11 mouse cellular contexts compared by ENCODE assay signal in the genomic region with DNA sequence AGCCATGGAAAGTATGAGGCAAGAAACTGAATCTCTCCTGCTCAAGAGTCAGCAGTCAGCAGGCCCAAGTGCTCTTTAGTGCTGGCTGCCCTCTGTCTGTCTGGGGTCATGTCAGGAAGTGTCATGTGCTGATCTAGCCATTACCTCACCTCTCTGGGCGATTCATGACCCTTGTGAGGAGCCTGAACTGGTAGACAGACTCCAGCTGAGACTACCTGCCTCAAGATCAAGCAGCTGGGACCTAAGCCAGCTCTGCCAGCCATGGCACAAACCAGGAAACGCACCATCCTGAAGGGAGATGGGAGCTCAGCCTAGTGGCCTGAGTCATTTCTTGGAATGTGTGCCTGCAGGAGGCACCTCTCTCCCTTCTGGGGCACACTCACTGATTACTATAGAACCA.
DNase-seq lines count a peak whose midpoint lies in the region; ATAC-seq lines count a peak whose summit lies in the region.
"Had no signal": no experiment of that assay in that cellular context is flagged by ENCODE, and none has a peak within 500 bp of the region (broad histone marks: within the 10 kb centered on the region; RNA-seq: fewer than 3 reads in every experiment).

No protein-coding gene starts in this region.

- WGBS in limb, embryonic 13.5 days = 35% methylated on average over 2 of the region's 2 CpGs
- WGBS in limb, embryonic 10.5 days = 49% methylated on average over 2 of the region's 2 CpGs
- 33% methylated on average over 2 of the region's 2 CpGs for WGBS in hindbrain, embryonic 14.5 days

- ATAC-seq in limb, embryonic 13.5 days (ENCODE audit: low FRiP score, low read depth) = peak; percentile 52; the same call in 1 of the 2 replicates
- no peak for ATAC-seq in hindbrain, embryonic 14.5 days (ENCODE audit: low FRiP score)
- ATAC-seq: hindbrain, embryonic 16.5 days had no signal

- peaks cover 29% of the 10 kb centered on the region for H3K4me1 ChIP-seq in limb, embryonic 13.5 days
- peaks cover 13% of the 10 kb centered on the region; the same call in 1 of the 2 replicates for H3K4me1 ChIP-seq in limb, embryonic 10.5 days
- peaks cover 7% of the 10 kb centered on the region; the same call in 1 of the 2 replicates for H3K4me1 ChIP-seq in hindbrain, embryonic 14.5 days (replicated peaks; ENCODE audit: control insufficient read depth, insufficient read depth, low read length)
- H3K4me1 ChIP-seq: liver, embryonic 15.5 days had no signal

- H3K27ac ChIP-seq in limb, embryonic 13.5 days = no peak overlapping the region; the same call in 1 of the 2 replicates
- H3K27ac ChIP-seq in limb, embryonic 10.5 days = no peak overlapping the region
- H3K27ac ChIP-seq in hindbrain, embryonic 14.5 days = no peak overlapping the region
- H3K27ac ChIP-seq: liver, embryonic 15.5 days had no signal

- no peaks in the 10 kb centered on the region for H3K36me3 ChIP-seq in limb, embryonic 13.5 days
- no peaks in the 10 kb centered on the region for H3K36me3 ChIP-seq in limb, embryonic 10.5 days
- H3K36me3 ChIP-seq in hindbrain, embryonic 14.5 days (replicated peaks; ENCODE audit: control insufficient read depth, insufficient read depth) = no peaks in the 10 kb centered on the region
- H3K36me3 ChIP-seq: liver, embryonic 15.5 days had no signal

- no peaks in the 10 kb centered on the region for H3K27me3 ChIP-seq in limb, embryonic 13.5 days
- H3K27me3 ChIP-seq in limb, embryonic 10.5 days (ENCODE audit: low read depth, poor library complexity, severe bottlenecking) = no peaks in the 10 kb centered on the region
- no peaks in the 10 kb centered on the region for H3K27me3 ChIP-seq in hindbrain, embryonic 14.5 days (ENCODE audit: control insufficient read depth, insufficient read depth, low read length)
- H3K27me3 ChIP-seq: liver, embryonic 15.5 days had no signal

- no peak overlapping the region for H3K4me2 ChIP-seq in limb, embryonic 13.5 days (replicated peaks)
- no peak overlapping the region for H3K4me2 ChIP-seq in hindbrain, embryonic 14.5 days (replicated peaks)
- H3K4me2 ChIP-seq: liver, embryonic 15.5 days had no signal

- no peak overlapping the region for H3K9ac ChIP-seq in limb, embryonic 13.5 days
- H3K9ac ChIP-seq in hindbrain, embryonic 14.5 days = no peak overlapping the region
- H3K9ac ChIP-seq: liver, embryonic 15.5 days had no signal

- H3K9me3 ChIP-seq in limb, embryonic 13.5 days = no peaks in the 10 kb centered on the region
- H3K9me3 ChIP-seq in limb, embryonic 10.5 days (replicated peaks) = no peaks in the 10 kb centered on the region
- no peaks in the 10 kb centered on the region for H3K9me3 ChIP-seq in hindbrain, embryonic 14.5 days (ENCODE audit: control insufficient read depth, low read length)
- H3K9me3 ChIP-seq: liver, embryonic 15.5 days had no signal

- no peak overlapping the region for H3K4me3 ChIP-seq in limb, embryonic 13.5 days
- H3K4me3 ChIP-seq in limb, embryonic 10.5 days = no peak overlapping the region
- H3K4me3 ChIP-seq in hindbrain, embryonic 14.5 days (replicated peaks; ENCODE audit: low read length) = no peak overlapping the region
- H3K4me3 ChIP-seq: erythroblast, embryonic 14.5 days; liver, embryonic 15.5 days had no signal

- DNase-seq in limb, embryonic 10.5 days (ENCODE audit: low spot score) = no peak
- peak; percentile 6 for DNase-seq in embryo, embryonic 9.5 days (ENCODE audit: extremely low spot score)
- DNase-seq in kidney, postnatal 14 days = peak; percentile 59
- peak; percentile 69 for DNase-seq in skeletal muscle tissue, adult 2 months (ENCODE audit: low read depth, low spot score)
- no peak for DNase-seq in hindbrain, embryonic 14.5 days (ENCODE audit: low spot score)
- DNase-seq in B cell, adult 2 months = no peak
- DNase-seq in cerebellum, postnatal 4 days (ENCODE audit: low spot score in 2 of 2) = no peak

Comparison
In these comparisons a context has a peak if more than half of its experiments do, and no peak if none do; other contexts are left out.
1. DNase-seq: peak in embryo, embryonic 9.5 days (single experiment), kidney, postnatal 14 days (single experiment) and skeletal muscle tissue, adult 2 months (single experiment); none in limb, embryonic 10.5 days (single experiment), hindbrain, embryonic 14.5 days (single experiment), B cell, adult 2 months (0 of 2) and cerebellum, postnatal 4 days (0 of 2).